Mouse (Mus musculus) frontal cortex, postnatal 25 days (tissue): Measurements from ENCODE around the gene Hoxd10.

Source experiments
- DNase-seq, 2 experiments: peaks; one replicate each; pipeline ENCODE4 v3.0.0; 2022; ENCODE audit warnings: low spot score in 2 of 2

The Hoxd10 gene

DNA sequence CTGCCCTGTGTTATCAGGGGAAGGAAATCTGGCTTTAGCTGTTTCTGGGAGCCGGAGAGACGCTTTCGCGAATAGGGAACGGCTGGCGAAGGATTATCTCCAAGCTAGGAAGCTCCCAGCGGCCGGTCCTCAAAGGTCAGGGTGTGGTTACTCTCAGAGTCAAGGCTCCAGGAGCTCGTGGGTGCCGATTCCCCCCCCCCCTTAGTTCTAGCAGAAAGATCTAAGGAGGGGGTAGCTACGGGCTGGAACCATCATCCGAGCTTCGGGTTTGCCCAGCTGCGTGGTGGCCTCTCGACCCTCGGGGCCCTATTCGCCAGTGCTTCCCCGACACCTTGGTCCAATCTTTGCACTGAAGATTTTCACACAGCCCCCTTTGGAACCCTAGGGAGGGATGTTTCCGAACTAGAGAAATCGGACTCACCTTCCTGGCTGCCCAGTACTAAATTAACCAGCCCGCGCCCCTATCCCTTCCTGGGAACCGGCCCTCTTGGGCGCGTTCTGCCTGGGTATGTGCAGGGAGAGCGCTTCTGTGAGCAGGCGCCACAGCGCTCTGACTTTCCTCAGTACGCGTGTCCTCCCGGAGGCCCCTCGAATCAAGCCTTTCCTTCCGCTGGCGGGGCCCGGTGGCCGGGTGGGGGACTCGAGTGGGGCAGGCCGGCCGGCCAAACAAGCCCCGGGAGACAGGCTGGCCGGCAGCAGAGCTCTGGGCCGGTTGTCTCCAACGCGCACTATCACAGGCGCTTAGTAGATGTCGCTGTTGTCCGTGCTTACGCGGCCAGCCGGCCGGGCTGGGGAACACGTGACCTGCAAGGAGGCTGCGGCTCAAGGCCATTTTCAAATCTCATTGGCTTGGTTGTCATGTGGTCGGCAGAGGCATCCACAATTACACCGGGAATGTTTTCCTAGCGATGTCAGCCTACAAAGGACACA lies at the start of gene Hoxd10:
Gene Hoxd10, plus strand, starts transcription at position 903 of the 930 bp plus-strand sequence.
- DNase-seq: no peak

DNA sequence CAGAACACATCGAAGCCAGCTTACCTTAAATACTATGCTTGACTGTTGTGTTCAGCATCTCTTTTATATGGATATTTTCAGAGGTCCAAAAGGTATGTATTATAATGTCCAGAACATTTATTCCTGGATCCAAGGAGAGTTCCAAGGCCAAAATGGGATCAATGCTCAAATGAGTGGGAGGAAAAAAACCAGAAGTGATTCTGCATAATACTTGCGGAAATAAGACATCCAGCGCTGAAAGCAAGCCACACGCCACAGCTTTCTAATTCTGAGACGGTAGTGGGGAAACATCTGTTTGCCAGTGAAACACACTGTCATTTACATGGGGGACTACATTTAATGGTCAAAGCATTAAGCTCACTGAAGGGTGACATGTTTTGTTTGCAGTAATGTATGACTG lies 49.3 kb upstream of the Hoxd10 start:
- DNase-seq: no peak

DNA sequence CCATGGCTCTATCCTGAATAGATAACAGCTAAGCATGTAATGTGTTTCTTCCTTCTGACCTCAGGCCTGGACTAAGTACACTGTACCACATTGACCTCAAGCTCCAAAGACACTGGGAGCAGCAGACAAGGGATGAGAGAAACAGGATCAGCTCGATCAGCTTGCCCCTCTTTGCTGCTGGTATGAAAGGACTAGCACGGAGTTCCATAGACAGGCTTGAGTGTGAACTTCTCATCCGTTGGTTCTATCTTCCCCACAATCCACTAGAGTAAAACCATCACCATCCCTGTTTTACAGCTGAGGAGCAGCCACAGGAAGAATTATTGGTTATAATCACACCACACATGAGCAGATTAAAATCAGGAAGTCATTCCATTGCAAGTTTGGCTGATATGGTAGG lies 46.1 kb upstream of the Hoxd10 start:
- DNase-seq: no peak

DNA sequence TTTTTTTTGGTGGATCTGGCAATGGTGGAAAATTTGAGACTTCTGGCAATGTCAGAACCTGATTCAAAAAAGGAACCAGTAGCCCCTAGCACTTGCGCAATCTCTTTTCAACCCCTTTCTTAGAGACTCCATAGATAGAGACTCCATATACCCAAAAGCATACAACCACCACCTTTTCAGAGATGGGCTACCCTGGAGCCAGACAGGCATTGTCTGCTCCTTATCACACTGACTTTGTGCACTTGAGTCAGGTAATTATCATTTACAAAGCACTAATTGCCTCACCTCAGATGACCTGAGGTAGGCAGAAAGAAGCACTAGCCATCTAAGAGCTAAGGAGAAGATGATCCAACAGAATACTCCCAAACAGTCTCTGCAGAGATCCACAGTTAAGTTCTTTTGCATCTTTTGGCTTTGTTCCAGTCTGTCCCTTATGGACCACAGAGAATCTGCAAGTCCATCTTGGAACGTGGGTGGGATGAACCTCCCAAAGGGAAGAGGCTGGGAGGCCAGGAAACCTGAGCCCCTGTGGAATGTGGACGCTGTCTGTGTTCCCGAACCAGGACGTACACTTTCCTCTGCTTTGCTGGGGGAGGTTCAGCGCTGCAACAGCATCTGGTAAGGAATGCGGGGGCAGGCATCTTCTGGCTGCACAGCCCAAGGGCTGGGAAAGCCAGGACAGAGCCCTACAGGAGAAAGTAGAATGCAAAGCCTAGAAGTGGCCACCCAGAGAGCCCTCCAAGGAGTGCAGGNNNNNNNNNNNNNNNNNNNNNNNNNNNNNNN lies 44.5 kb upstream of the Hoxd10 start:
- no peak for DNase-seq

DNA sequence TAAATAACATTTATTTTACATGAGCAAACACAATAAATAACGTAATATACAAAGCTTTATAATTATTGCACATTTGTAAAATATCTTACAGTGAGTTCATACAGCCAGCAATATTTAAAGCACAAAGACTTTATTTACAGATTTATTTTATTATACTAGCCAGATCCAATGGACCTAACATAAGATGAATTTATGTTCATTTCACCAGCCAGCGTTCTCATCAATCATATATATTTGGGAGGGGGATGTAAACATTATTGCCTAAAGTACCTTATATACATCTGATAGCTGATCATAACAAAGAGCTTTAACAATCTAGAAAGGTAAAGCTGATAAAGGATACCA lies 38.8 kb upstream of the Hoxd10 start:
- DNase-seq: no peak

DNA sequence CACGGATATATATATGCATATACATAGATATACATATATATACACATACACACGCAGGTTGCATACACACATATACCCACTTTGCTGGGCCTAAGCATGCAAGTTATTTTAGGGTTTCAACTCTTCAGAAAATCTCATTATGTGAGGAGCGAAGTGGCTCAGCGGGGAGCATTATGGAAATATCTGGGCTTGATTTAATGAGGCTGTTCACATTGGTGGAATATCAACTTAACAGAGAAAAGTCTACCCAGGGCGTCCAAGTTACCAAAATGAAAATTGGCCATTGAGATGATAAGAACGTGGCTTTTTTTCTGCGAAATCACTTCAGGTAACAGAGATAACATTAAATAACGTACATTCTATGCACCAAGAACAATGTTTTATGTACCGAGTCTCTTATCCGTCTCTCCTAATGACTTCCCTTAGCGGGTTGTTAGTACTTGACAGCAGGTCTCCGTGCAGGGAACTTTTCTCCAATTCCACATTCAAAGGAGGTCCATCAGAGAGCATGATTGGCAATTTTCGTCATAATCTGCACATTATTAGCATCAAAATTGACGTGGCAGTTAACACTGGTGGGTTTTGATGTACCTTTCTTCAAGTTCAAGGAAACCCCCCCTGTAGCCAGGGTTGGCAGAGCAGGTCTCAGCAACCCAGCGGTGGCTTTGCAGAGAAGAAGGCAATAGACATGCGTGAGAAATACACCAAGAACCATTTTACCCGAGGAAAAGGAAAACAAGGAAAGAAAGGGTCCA lies 37.8 kb upstream of the Hoxd10 start:
- DNase-seq: no peak

DNA sequence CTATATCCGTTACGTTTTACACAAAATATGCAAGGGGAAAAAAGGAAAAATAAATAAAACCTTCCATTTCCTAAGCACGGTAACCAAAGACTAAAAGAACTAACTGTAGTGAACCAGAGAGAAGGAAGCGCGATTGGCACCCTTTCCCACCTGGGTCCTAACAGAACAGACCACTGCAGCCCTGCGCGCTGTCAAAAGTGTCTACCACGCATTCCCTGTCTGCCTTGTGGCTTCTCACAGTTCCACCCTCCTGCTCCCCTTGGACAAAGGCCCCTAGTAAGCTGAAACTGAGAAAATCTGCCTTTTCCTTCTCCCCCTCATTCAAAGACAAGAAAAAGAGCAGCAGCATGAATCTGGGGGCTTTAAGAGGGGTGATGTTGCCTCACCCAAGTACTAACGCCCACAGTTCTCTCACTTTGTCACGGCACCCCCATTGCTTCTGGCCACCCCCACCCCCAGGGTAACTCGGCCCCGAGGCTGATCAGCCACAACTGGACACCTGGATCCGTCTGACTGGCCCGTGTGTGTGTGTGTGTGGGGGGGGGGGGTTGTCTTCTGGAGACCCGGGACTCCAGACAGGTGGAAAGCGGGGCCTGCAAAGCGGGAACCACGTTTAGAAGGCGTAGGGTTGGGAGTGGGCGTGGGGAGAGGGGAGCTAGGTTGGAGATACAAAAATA lies 36.8 kb upstream of the Hoxd10 start:
- DNase-seq: no peak

DNA sequence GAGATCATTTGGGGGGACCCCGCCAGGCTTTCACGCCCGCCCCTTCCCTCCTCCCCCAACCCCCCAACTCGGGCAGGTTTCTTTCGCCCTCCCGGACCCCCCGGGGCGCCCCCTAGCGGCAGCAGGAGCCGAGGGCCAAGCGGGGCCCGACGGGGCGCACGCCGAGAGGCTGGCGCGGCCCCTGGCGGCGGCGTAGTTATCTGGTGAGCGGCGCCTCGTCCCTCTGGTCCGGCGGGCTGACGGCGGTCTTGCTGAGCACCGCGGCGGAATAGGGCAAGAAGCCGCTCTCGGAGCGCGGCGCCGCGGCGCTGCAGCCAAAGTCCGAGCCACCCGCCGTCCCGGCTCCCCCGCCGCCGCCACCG lies 36.3 kb upstream of the Hoxd10 start:
- no peak for DNase-seq

DNA sequence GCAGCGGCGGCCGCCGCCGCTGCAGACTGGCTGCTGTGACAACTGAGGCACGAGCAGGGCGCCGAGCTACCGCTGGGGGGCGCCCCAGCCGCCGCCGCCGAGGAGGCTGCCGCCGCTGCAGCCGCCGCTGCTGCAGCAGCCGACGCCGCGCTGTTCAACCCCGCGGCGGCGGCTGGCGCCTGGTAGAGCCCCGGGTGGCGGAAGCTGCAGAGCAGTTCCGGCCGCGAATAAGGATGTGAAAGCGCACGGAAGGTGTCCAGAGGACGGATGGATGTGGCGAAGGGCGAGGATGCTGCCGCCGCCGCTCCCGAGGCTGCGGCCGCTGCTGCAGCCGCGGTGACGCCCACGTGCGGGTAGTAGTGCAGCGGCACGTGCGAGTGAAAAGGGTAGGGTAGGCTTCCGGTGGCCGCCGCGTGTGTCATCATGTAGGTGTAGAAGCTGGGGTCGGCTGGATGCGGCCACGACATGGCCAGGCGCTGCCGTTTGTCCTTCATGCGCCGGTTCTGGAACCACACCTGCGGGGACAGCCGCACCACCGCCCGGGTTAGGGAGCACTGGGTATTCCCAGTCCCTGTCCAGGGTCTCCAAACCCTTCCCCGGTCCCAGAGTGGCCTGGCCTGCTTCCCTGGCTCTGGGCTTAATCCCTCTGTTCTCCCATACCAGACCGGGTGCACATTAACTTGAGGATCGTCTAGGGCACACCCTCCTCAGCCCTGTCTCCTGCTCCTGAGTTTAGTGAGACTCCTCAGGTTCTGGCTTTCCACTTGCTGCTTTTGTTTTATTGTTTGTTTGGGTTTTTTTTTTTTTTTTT lies 35.7 kb upstream of the Hoxd10 start:
- no peak for DNase-seq

DNA sequence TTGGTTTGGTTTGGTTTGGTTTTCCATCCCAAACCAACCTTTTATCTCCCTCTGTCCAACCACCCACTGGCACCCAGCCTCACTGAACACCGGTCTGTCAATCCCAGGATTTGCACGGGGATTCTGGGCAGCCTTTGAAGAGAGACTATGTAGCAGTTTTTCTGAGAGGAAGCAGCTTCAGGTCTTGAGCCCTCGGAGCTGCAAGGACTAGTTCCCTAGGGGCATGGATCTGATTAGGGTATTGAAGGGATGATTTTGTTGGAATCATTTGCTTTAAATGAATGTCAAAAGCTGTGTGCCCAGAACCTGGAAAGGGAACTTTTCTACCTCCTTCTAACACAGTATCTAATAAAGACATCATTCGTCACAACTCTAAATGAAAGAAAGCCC lies 35.1 kb upstream of the Hoxd10 start:
- no peak for DNase-seq

DNA sequence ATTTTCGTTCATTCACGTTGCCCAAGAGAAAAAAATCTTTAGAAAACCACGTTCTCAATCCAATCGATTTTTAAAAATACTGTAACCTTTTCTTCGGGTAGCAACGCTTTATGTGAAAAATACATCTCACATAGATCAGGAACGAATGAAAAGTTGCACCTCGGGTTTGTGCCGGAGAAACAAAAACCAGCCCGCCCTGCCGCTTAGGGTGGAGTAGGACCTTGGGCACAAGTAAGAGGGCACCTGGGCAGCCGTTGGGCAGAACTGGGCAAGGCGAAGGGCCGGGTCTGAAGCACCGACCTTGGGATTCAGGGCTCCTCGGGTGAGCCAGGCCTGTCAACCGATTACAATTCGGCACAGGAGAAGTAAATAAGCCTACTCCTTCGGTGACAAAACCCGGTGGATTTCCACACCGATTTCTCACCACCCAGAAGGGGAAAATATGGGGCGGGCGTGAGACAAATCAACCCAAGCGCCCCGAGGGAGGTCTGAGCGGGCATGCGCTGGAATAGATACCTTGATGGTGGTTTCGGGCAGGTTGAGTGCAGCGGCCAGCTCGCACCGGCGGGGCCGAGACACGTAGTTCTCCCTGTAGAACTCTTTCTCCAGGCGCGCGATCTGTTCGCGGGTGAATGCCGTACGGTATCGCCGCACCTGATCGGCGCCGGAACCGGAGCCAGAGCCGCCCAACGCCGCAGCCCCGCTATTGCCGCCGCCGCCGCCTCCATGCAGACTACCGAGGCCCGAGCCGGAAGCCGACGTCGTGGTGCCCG lies 34.3 kb upstream of the Hoxd10 start:
- DNase-seq: no peak

DNA sequence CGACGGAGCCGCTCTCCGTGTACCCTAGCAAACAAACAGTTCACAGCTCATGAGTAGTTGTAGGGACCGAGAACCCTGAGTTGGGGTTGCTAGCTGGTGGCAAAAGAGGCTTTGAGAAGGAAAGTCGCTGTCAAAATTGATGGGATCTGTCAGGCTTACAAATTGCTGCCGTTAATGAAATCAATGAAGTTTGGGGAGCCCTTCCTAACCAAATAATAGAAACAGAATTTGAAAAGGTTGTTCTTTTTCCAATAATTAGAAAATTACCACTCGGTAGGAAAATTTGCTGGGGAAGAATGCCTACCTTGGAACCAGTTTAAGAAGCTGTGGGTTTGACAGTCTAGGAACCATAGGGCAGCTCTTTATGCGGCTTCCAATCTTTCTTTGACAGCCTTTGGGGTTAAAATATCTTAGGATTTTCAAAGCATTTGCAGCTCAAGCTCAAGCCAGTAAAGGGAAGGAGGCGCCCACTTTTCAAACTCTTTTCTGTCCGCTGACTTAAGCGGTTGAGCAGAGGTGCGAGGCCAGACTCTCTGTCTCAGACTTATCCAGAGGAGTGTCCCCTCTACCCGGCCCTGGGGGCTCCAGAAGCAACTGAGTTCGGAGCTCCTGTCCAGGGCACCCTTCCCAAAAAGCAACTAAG lies 33.6 kb upstream of the Hoxd10 start:
- no peak for DNase-seq

DNA sequence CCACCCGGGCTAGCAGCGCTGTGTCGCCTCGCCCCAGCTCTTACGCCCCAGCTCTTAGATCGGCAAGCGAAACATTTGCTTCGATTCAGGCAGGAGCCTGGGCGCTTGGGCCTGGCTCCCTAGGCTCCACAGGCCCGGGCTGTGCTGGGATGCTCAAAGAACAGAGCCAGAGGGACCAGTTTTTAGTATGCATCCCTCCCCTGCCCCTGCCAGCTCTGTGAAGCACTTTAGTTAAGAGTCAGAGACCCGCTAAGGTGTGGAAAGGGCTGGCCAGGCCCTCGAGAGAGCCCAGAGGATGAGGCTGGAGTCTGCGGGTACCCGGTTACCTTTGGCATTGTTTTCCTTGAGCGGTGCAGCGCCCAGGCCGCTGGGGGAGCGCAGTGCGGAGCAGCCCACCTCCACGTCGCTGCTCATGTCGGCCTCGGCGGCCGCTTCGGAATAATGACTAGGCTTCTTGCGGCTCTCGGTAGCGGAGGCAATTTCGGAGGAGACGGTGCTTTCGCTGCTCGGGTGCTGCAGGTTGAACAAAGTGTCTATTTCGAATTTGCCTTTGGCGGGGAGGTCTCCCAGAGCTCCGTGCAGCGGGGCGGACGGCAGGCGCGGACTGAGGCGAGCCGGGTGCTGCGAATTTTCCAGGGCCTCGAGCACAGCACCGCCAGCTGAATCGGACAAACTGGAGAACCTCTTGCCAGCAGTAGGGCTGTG lies 32.9 kb upstream of the Hoxd10 start:
- DNase-seq: no peak

DNA sequence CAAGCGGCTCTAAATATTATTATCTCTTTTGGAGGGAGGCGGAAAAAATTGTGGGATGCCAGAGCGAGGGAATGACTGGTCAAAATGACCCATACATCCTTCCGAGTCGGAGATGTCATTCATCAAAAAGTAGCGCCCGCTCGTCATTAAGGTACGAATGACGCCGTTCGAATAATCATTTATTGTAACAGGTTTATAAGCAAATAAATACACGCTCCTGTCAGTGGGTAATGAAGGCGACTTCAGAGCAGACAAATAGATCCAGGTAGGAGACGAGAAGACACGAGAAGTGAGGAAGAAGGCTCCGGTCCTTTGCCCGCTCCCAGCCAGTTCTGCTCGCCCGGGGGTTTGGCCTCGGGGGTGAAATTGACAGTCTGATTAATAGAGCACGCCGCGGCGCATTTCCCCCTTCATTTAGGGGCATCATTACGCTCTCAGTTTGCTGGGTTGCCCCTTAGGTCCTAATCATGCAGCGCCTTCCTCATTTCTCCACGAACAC lies 32.2 kb upstream of the Hoxd10 start, which contains the start of gene Evx2:
Gene Evx2, minus strand, starts transcription at position 51 of the 499 bp plus-strand sequence.
- DNase-seq: no peak

DNA sequence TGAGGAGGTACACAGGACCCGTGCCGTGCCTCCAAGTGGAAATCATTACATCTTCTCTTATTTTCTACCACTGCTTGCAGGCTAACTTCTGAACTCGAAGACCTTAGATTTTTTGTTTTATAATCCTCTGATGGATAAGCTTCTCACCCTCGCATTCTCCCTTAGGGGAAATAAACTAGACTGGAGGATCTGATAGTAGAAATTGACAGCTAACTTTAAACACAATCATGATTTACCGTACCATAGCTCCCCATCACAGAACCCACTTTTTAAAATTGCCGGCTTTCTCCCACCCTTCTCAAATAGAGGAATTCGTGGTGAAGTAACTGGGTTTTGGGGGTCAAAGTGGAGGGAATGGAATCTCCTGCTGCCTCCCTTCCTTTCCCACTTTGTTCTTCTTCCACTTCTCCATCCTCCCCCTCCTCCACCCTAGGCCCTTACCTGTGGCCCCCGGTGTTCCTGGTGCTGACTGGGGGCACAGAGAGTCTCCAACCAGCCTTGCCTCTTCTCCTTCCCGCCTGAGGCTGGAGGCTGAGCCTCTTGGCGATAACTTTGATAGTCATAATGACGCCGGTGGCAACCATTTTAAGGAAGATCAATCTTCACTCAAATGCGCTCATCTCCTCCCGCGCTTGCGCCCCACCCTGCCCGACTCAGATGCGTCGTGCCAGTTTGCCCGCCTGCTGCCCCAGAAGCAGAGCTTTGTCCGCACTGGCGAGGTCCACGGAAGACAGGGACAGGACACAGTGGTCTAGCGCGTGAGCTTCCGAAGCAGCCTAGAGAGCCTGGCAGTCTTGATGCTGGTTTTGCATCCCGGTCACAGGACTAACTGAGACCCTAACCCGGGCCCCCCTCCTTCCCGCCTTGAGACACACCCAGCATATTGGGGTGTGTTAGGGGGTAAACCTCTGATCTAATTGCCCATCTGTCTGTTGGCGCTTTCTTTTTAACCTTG lies 31.0 kb upstream of the Hoxd10 start:
- DNase-seq: no peak

DNA sequence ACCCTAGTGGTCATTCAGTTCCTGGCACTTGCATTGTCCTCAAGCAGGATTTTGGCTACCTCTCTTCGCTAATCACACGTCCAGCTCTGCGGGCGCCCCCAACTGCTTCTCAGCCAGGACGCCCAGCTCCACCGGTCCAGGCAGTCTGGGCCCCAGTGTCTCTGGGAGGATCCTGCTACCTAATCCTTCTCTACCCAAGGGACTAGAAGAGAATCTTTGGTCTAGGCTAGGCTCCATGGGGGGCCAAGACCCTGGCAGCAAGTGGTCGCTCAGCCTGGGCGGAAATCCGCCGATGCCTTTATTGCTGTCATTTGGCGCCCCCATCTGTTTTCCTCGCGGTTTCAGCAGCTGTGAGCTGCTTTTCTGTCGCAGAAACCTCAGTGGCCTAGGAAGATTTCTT lies 30.0 kb upstream of the Hoxd10 start:
- peak in 1 of 2 experiments; percentile 27 for DNase-seq

DNA sequence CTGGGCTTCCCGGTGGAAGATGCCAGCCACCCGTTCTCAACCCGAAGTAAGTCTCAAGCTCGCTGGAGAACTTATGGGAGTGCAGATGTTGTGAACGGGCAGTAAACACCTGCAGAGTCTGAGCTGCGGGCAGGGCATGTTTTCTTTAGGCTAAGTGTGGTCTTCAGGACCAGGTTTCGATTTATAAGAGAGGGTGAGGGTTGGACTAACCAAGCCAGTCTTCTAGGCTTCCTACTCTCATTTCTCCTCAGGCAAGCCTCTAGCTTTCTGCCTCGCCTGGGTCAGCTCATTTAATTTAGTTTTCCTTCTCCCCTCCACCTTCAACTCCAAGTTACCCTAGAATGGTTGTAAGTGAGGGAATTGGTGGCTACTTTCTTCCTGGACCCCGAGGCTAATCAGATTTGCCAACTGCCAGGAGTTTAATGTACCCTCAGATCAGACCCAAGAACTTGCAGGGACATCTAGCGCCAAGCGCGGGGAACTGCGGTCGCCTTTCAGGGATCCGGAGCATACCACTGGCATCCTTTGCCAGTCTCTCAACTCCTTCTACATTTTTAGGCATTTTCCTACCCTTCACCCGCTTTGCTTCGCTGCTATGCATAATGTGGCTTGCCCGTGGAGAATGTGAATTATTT lies 28.3 kb upstream of the Hoxd10 start:
- DNase-seq: no peak
